Mouse (Mus musculus): Measurements from ENCODE around the gene Rcan2. TPM values are rescaled to one million over a fixed set of nuclear protein-coding genes. Genes with fewer than 3 reads are reported as not detected.

Gene Rcan2
- total RNA-seq, 2 experiments from 2014 or later: 73.2 to 74.3 TPM

- H3K4me3 ChIP-seq: no peak overlapping the region
- no peak overlapping the region for H3K27ac ChIP-seq
- no peak for DNase-seq (ENCODE audit: low spot score in 2 of 2)
- no peak for TF ChIP-seq CTCF (conservative IDR thresholded peaks at IDR 0.05)
These were observed 45.6 kb downstream of the Rcan2 start for GRCm38 (mm10) chr17:43846714-43847113.

- no peak overlapping the region for H3K27ac ChIP-seq
- no peak overlapping the region for H3K4me3 ChIP-seq
- TF ChIP-seq CTCF (conservative IDR thresholded peaks at IDR 0.05): no peak
- no peak for DNase-seq (ENCODE audit: low spot score in 2 of 2)
These were observed 47.8 kb downstream of the Rcan2 start for GRCm38 (mm10) chr17:43848903-43849302.

GRCm38 (mm10) chr17:43855132-43855531, 54.0 kb downstream of the Rcan2 start:
- Histone ChIP-seq H3K27ac (no peak overlapping the region), H3K4me3 (no peak overlapping the region)
- TF ChIP-seq CTCF (conservative IDR thresholded peaks at IDR 0.05): no peak
- no peak for DNase-seq (ENCODE audit: low spot score in 2 of 2)

GRCm38 (mm10) chr17:43856081-43856480, 54.9 kb downstream of the Rcan2 start:
- Histone ChIP-seq H3K27ac (no peak overlapping the region), H3K4me3 (no peak overlapping the region)
- no peak for TF ChIP-seq CTCF (conservative IDR thresholded peaks at IDR 0.05)
- DNase-seq (ENCODE audit: low spot score in 2 of 2): no peak

GRCm38 (mm10) chr17:43868808-43869207, 67.7 kb downstream of the Rcan2 start:
- no peak overlapping the region for H3K4me3 ChIP-seq
- no peak overlapping the region for H3K27ac ChIP-seq
- peak; percentile 26; the same call in 1 of the 2 replicates for TF ChIP-seq CTCF (conservative IDR thresholded peaks at IDR 0.05)
- no peak for DNase-seq (ENCODE audit: low spot score in 2 of 2)

GRCm38 (mm10) chr17:43869677-43870076, 68.5 kb downstream of the Rcan2 start:
- Histone ChIP-seq H3K27ac (no peak overlapping the region), H3K4me3 (no peak overlapping the region)
- TF ChIP-seq CTCF (conservative IDR thresholded peaks at IDR 0.05): peak; percentile 95
- DNase-seq (ENCODE audit: low spot score in 2 of 2): peak; percentile 67 to 84

GRCm38 (mm10) chr17:43874417-43874816, 73.3 kb downstream of the Rcan2 start:
- no peak overlapping the region for H3K4me3 ChIP-seq
- DNase-seq (ENCODE audit: low spot score in 2 of 2): no peak
- no peak overlapping the region for H3K27ac ChIP-seq
- no peak for TF ChIP-seq CTCF (conservative IDR thresholded peaks at IDR 0.05)

GRCm38 (mm10) chr17:43877425-43877824, 76.3 kb downstream of the Rcan2 start:
- DNase-seq (ENCODE audit: low spot score in 2 of 2): no peak
- Histone ChIP-seq H3K27ac (no peak overlapping the region), H3K4me3 (no peak overlapping the region)
- TF ChIP-seq CTCF (conservative IDR thresholded peaks at IDR 0.05): no peak

- peak; percentile 32 to 37 for DNase-seq (ENCODE audit: low spot score in 2 of 2)
These were observed 81.9 kb downstream of the Rcan2 start for GRCm38 (mm10) chr17:43883016-43883415.

GRCm38 (mm10) chr17:43886262-43886661, 85.1 kb downstream of the Rcan2 start:
- H3K4me3 ChIP-seq: no peak overlapping the region
- DNase-seq (ENCODE audit: low spot score in 2 of 2): no peak
- no peak overlapping the region for H3K27ac ChIP-seq
- TF ChIP-seq CTCF (conservative IDR thresholded peaks at IDR 0.05): no peak

More at GRCm38 (mm10) chr17:43883016-43883415, 81.9 kb downstream of the Rcan2 start:
- H3K27ac ChIP-seq: no peak overlapping the region
- H3K4me3 ChIP-seq: no peak overlapping the region
- TF ChIP-seq CTCF (conservative IDR thresholded peaks at IDR 0.05): peak; percentile 85

- Histone ChIP-seq H3K27ac (no peak overlapping the region), H3K4me3 (no peak overlapping the region)
- no peak for DNase-seq (ENCODE audit: low spot score in 2 of 2)
- no peak for TF ChIP-seq CTCF (conservative IDR thresholded peaks at IDR 0.05)
These were observed 86.8 kb downstream of the Rcan2 start for GRCm38 (mm10) chr17:43887931-43888330.

GRCm38 (mm10) chr17:43897346-43897745, 96.2 kb downstream of the Rcan2 start:
- H3K4me3 ChIP-seq: no peak overlapping the region
- no peak for TF ChIP-seq CTCF (conservative IDR thresholded peaks at IDR 0.05)
- no peak overlapping the region for H3K27ac ChIP-seq
- DNase-seq (ENCODE audit: low spot score in 2 of 2): no peak

- Histone ChIP-seq H3K4me3 (no peak overlapping the region), H3K27ac (no peak overlapping the region)
- no peak for DNase-seq (ENCODE audit: low spot score in 2 of 2)
- TF ChIP-seq CTCF (conservative IDR thresholded peaks at IDR 0.05): no peak
These were observed 98.4 kb downstream of the Rcan2 start for GRCm38 (mm10) chr17:43899405-43900092.

GRCm38 (mm10) chr17:43900133-43900532, 99.0 kb downstream of the Rcan2 start:
- no peak overlapping the region for H3K27ac ChIP-seq
- no peak overlapping the region for H3K4me3 ChIP-seq
- TF ChIP-seq CTCF (conservative IDR thresholded peaks at IDR 0.05): no peak
- DNase-seq (ENCODE audit: low spot score in 2 of 2): no peak

Data from layer of hippocampus, adult 2 months (tissue).